Mouse (Mus musculus) fat pad, adult 2 months (tissue): ENCODE measurements at regions not wholly inside any gene's neighbourhood (a gene's known extent, or its start where the extent isn't known, plus 50 kb on each side); places are given as distances from the start of the nearest gene placed in this dataset.

Experiments used
- DNase-seq: peaks from one replicate; pipeline ENCODE4 v3.0.0-alpha.2; 2011; ENCODE audit warnings: low read depth, low spot score; ENCODE audit errors: extremely low read depth

- DNase-seq: no peak
Observed at GRCm38 (mm10) chr12:79969346-79970226, 143.2 kb downstream of the Zfp36l1 start.

DNA sequence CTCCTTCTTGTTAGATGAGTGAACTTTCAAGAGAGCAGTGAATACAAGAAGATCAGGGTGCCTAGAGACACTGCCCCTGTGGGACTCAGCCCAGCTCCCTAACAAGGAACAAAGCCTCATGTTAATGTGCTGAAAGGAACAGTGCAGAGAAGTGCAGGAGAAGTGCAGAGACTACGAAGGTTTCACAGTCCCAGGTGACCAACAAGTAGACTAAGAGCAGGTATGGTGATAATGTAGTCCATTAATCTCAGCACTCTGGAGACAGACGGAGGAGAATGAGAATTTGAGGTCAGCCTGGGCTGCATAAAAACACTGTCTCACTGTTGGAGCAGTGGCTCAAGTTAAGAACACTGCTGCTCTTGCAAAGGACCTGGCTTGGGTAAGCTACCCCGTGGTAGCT is 144.1 kb downstream of the Zfp36l1 start:
- DNase-seq: no peak

DNA sequence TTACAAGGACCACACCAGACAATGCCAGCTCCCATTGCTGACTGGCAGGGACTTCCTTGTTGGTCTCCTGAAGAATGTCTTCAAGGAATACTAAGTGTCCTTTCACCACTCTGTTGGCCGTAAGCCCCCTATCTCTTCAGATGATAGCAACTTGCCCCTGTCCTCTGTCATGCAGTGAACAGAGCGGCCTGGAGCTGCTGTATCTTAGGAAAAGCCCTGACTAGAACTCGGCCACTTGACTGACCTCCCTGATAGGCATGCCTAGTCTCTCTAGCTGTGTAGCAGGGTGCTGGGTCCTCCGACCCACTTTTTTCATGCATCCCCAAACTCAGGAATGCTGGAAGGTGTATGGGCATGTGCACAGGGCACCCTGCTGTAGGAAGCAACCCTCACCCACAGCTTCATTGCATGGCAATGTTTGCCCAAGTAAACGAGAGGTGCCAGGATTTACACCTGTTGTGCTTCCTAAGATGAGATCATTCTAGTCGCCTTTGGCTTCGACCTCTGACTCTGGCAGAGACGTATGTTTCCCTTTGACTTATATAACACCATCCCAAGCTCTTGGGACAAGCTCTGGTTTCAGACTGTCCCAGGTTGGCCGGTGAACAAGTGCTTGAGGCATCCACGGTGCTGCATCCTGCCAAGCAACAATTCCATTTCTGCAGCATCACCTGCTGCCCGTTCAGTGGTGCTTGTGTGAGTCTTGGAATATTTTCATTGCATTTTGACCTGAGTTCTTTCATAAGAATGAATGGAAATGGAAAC is 145.1 kb downstream of the Zfp36l1 start:
- peak; percentile 99 for DNase-seq

DNA sequence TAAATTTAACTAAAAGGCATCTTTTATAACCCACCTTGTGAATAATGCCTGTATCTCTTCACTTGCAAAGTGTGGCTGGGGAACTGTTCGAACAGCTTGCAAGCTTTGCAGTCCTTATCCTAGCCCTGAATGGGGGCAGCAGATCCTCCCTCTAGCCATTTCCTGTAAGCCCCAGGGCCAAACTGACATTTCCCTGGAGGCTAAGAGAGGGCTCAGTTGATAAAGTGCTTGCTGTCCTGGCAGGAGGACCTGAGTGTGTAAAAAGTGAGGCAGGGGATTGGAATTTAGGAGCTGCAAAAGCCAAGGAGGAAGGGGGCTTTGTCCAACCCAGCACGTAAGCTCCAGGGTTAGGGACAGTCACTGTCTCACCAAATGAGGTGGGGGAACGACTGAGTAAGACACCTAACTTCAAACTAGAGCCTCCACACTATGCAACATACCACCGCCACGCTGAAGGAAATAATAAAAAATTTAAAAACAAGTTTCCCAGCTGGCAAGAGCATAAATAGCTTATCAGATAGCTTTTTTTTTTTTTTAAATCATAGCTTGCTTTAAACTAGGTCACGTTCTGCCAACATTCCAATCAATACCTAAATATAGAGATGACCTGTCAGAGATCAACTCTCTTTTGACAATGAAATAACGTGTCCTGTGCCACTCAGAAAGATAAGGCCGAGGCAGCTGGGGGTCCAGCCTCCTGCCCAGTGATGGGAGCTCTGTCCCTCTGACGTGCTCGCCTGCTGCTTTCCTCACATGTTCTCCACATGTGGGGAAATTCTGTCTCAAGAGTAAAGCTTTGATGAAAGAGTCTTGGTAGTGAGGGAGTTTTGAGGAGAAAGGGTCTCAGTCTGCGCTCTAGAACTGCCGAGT is 146.0 kb downstream of the Zfp36l1 start:
- DNase-seq: no peak

- no peak for DNase-seq
Observed at GRCm38 (mm10) chr12:79966289-79966615, 146.6 kb downstream of the Zfp36l1 start.

DNA sequence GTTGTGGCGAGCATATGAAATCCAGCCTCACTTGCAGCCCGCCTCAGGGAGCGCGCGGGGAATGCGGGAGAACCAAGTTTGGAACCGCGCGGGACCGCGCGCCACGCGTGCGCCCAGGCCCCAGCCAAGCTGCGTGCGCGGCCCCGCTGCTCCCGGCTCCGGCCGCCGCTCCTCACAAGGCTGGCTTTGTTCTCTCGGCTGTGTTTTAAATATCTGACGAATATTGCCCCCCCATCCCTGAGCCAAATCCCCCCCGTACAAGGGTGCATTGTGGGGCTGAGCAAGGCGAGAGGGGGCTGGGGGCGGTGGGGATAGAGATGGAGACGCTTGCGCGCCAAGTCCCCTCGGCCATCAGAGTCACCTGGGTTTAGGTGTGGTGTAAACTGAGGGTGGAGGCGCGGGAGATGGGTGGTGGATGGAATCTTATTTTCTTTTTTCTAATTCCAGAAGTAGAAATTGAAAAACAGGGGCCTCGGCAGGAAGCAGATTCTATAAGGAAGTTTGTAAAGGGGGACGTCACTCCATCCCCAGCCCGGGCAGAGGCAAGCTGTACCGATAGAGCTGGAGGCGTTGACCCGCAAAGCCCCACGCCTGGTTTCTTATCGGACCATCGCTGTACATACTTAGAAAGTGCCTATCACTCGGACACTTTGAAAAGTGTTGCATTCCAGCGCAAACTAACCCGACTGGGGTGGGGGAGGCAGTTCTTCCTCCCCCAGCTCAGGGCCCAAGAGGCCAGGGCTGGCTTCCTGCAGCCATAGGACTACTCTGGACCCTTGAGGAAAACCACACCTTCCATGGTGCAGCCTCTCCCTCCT is 147.1 kb downstream of the Zfp36l1 start:
- DNase-seq: no peak

- DNase-seq: no peak
Observed at GRCm38 (mm10) chr12:79963443-79964025, 149.3 kb downstream of the Zfp36l1 start.

GRCm38 (mm10) chr12:79962649-79963236 is 150.1 kb downstream of the Zfp36l1 start:
- DNase-seq: no peak

DNA sequence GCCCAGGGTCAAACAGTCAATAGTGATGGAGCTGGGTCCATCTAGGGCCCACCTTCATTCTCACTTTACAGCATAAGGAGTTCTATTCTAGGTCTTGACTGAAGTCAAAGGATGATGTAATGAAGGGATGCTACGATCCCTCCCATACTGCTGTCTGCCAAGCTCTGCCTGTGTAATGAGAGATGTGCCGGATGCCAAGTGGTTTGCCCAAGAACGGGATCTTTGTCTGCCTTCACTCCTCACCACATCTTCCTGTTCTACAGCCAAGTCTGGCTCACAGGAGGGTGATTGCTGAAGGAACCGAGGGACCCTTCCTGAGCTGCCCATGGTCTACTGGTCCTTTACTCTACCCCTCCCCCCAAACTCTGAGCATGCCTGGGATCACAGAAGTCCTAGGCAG is 150.9 kb downstream of the Zfp36l1 start:
- no peak for DNase-seq

- no peak for DNase-seq
Observed at GRCm38 (mm10) chr12:79961076-79961475, 151.7 kb downstream of the Zfp36l1 start.

GRCm38 (mm10) chr12:79960446-79960845 is 152.4 kb downstream of the Zfp36l1 start:
- no peak for DNase-seq

DNA sequence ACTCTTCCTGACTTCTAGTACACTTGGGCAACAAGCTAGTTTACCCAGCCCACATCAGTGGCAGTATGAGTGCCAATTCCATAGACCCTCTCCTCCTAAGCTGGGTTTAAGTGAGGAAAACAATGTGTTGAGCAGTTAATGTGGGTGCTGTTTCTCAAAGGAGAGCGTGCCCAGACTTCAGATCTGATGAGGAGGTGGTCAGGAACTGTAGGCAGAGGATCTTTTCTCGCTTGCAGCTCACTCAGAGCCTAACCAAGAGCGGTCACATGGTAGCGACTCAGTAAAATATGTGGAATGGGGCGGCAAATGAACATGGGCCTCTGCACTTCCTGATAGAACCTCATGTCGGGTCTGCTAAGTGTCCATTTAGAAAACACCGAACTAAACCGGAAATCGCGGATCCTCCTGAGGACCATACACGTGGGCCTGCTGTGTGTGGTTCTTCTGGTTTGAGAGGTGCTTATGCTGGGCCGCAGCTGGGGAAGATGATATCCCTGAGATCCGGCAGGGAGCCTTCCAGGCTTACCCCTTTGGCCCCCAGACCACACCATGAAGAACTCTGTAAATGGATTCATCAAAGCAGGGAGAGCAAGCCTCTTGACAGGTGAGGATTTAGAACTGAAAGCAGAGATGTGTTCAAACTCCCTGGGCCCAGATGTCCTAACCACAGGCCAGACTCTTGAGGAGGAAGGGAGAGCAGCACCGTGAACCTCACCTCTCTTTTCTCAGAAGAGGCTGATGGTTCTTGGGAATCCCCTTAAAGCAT is 153.1 kb downstream of the Zfp36l1 start:
- DNase-seq: no peak

DNA sequence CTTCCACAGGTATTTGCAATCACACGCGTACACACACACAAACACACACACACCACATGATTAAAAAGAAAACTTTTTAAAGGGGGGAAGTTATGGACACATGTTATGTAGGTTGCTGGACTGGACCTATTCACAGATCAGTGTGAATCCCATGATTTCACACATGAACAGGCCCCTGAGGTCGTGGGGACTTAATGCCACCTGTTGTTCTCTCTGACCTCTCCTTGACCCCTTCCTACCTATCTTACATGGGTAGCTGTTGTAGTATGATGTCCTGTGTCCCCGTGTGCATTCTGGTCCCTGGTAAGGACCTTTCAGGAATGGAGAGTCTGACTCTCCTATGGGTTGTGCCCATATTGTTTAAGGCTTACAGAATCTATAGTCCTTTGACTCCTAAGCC is 155.6 kb downstream of the Zfp36l1 start:
- no peak for DNase-seq

- no peak for DNase-seq
Observed at GRCm38 (mm10) chr12:79956351-79956750, 156.5 kb downstream of the Zfp36l1 start.

DNA sequence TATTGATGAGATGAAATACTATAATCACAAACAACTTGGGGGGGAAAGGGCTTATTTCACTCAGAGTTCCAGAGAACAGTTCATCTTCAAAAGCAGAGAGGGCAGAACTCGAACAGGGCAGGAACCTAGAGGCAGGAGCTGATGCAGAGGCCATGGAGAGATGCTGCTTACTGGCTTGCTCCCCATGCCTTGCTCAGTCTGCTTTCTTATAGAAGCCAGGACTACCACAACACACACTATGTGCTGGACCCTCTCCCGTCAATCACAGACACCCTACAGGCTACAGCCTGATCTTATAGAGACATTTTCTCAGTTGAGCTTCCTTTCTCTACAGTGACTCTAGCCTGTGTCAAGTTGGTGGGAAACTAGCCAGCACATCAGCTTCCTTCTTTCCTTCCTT is 157.3 kb downstream of the Zfp36l1 start:
- DNase-seq: no peak

GRCm38 (mm10) chr12:79950579-79951112 is 162.2 kb downstream of the Zfp36l1 start:
- no peak for DNase-seq

- no peak for DNase-seq
Observed at GRCm38 (mm10) chr12:79949101-79949824, 163.6 kb downstream of the Zfp36l1 start.

GRCm38 (mm10) chr12:79947574-79947973 is 165.2 kb downstream of the Zfp36l1 start:
- no peak for DNase-seq
